Mouse (Mus musculus): ENCODE results near the gene Patj.

GRCm38 (mm10) chr4:98635140-98635837 is 239.7 kb downstream of the Patj start:
- no peak for TF ChIP-seq CTCF (IDR thresholded peaks at IDR 0.05; ENCODE audit: borderline replicate concordance, extremely low read depth, insufficient read depth, insufficient read length)
- TF ChIP-seq POLR2A (IDR thresholded peaks at IDR 0.05; ENCODE audit: borderline replicate concordance, extremely low read depth, insufficient read depth, insufficient read length, poor library complexity, severe bottlenecking) = no peak

All from brain, embryonic 14.5 days (tissue).